Mouse (Mus musculus) spleen, postnatal 10 days (tissue): ENCODE data around the gene Limch1.

Source experiments
- DNase-seq, 2 experiments: peaks; one replicate each; pipeline ENCODE4 v3.0.0; 2021 to 2022; ENCODE audit warnings: low spot score in 2 of 2

The Limch1 gene

DNA sequence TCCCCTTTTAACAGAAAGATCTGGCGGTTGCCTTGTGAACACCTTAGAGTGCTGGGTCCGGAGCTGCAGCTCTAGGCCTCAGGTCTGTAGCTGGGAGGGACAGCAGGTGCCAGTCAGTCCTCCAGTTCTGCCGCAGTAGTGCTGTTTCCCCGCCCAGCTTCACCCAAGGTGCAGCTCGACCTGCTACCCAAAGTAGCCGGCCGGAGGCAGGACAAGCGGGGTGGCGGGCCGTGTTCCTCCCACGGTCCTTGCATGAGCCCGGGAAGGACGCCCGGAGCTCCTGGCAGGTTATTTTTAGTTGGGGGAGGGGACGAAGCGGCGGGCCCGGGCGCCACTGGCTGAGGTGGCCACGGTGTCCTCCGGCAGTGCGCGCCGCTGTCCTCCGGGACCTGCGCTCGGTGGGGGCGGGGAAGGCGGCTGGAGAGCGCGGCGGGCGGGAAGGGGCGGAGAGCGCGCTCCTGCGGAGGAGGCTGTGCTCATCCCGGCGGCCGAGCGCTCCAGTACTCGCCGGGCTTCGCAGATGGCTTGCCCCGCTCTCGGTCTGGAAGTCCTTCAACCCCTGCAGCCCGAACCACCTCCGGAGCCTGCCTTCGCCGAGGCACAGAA is at the start of gene Limch1:
TSS of gene Limch1 (plus strand) at position 438 of the 606 bp plus-strand sequence.
- DNase-seq, result peak in 1 of 2 experiments; percentile 21

DNA sequence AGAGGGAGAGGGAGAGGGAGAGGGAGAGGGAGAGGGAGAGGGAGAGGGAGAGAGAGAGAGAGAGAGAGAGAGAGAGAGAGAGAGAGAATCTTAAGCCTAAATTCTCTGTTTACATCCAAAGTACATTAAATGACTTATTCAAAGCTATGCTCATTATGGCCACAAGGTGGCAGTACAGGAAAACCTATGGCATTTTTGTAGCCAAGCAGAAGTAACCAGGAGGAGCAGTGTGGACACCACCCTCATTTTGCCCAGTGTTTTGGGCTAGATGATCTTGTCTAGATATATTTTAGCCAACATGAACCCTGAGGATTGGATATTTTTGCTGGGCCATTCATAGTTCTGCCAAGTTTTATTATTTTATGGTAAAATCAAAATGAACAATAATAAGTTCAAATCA is 48.5 kb upstream of the Limch1 start:
- peak in 1 of 2 experiments; percentile 43 for DNase-seq

DNA sequence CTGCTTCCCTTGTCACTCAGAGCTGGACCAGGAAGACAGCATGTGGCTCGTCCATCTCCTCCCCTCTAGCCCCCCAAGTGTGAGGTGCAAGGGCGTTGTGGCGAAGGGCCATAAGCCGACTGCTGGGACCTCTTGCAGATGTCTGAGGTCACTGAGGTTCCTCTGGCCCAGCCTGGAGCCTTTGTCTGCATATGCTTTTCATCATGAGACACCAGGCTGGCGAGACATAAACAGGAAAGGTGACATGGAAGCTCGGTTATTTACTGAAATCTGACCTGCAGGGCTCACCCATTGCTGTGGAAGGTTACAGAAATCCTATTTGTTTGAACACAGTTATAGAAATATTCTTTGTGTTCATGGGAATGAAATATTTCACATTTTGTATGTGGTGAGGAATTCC is 45.7 kb upstream of the Limch1 start:
- DNase-seq, result no peak

DNA sequence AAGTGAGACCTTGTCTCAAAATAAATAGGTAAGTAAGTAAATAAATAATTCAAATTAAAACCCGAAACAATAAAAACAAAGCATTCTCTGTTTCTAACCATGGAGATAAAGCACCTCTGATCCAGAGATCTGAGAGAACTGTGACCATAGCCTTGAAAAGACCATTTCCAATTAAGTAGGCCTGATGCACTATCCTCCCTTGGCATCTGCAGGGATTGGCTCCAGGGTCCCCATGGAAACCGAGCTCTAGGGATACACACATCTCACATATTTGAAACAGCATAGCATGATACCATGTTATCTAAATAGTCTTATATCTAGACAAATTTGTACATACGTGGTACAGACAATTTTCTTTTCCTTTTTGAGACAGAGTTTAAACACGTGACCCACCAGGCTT is 43.7 kb upstream of the Limch1 start:
- DNase-seq, result no peak

DNA sequence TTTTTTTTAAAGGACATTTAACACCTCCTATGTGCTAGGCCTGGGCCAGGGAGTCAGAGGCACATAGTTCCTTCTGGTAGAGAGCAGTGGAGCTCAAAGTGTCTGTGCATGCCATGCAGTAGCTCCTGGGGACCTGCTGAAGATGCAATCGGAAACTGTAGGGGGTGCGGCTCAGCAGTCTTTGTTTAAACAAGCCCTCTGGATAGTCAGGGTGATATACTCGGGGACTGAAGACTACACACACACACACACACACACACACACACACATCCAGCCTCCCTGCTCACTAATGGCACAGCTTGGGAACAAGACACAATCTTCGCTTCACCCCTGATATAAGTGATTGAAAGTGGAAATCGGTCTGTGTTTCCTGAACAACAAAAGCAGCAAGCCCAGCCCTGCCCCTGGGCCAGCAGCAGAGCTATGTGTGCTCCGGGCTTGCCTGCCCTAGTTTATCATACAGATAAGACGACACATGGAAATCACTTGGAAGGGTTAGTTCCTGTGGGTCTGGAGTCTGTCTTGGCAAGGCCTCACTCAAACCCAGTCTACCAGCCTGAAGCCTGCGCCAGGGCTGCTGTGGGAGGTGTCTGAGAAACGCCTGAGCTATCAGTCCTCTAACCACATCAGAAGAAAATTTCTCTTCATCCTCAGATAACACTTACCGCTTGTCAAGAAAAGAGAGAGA is 42.2 kb upstream of the Limch1 start:
- DNase-seq, result no peak

DNA sequence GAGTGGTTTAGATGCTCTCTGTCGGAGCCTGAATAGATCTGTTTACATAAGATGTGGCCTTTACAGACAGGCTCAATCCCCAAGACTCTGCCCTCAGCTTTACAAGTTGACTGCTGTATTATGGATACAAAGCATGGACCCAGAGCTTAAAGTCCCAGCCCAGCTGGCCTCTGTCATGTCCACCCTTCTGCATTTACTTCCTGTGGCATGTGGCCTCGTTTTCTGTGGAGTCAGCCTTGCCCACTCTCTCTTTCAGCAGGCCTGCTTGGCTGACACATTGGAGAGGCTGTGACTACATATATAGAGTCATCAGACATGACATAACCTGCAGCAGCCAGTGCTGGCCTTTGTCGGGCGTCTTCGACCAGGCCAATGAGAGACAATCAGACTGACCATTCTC is 37.8 kb upstream of the Limch1 start:
- DNase-seq, result no peak

- DNase-seq, result no peak
These were observed 35.1 kb upstream of the Limch1 start for GRCm38 (mm10) chr5:66710445-66711019.

DNA sequence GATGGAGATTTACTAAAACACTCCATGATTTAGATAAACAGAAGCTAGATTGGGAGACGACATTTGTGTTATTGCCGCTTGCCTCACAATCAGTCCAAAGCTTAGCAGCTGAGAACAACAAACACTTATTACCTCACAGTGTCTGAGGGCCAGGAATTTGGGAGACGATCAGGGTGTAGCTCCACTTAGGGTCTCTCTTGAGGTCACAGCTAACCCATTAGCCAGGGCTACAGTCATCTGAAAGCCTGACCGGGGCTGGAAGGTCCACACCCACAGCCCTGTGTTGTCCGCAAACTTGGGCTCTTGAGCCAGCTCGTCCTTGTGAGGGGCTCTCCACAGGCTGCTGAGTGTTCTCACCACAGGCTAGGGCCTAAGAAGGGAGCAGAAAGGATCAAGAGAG is 32.8 kb upstream of the Limch1 start:
- no peak for DNase-seq

GRCm38 (mm10) chr5:66715498-66715931 is 30.1 kb upstream of the Limch1 start:
- no peak for DNase-seq

GRCm38 (mm10) chr5:66717931-66718330 is 27.7 kb upstream of the Limch1 start:
- no peak for DNase-seq

DNA sequence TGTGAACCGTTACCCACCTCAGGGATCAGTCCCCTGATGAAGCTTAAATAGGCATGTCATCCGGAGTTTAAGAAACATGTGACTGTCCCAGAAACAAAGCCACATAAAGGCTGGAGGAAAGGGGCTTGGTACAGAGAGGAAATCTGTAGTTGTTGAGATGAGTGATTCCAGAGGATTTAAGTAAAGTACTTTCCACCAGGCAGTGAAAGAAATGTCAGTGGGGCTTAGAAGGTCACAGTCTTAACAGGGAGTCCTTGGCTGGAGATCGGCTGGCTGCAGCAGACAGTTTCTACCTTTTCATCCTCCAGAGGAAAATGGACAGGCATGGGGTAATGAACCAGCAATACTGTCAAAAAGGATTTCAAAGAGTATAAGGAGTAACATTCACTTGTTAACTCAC is 27.2 kb upstream of the Limch1 start:
- DNase-seq, result no peak

DNA sequence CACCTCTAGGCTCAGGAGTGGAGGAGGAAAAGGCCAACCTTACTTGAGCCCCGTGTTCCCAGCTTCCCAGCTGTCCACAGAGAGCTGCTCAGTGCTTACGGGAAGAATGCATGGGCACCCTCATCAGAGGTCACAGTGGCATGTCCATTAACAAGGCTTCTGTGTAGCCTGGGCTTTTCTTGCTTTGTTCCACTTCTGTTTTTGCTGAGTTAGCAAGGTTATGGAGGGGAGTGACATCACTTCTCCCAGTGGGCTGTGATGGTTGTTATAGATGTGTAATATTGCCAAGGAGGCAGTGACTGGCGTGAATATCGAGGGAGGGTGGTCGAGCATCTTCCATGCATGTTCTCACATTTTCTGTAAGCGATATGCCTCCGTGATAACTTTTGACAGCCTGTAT is 26.7 kb upstream of the Limch1 start:
- no peak for DNase-seq

- DNase-seq, result no peak
These were observed 24.7 kb upstream of the Limch1 start for GRCm38 (mm10) chr5:66720921-66721320.

- DNase-seq, result no peak
These were observed 23.0 kb upstream of the Limch1 start for GRCm38 (mm10) chr5:66722586-66722985.

GRCm38 (mm10) chr5:66723037-66723436 is 22.6 kb upstream of the Limch1 start:
- no peak for DNase-seq

- no peak for DNase-seq
These were observed 22.0 kb upstream of the Limch1 start for GRCm38 (mm10) chr5:66723626-66724025.

DNA sequence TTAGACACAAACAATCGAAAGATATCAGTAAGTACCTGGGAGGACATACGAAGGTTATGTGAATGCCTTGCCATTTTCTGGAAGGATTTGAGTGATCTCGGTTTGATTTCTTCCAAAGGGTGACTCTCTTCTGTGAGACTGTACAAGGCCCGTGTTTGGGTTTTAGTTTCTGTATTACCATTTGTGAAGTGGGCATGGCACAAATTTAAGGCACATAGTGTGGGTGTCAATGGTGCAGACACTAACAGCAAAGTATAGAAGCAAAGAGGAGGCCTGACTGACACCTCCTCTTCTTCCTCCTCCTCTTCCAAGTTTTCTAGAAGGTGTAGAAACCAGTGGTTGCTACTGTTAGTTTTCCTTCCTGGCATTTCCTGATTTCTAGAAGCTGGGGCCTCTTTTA is 16.3 kb upstream of the Limch1 start:
- DNase-seq, result no peak

GRCm38 (mm10) chr5:66730621-66731301 is 14.9 kb upstream of the Limch1 start:
- DNase-seq, result no peak

- no peak for DNase-seq
These were observed 14.3 kb upstream of the Limch1 start for GRCm38 (mm10) chr5:66731302-66731697.

- no peak for DNase-seq
These were observed 12.1 kb upstream of the Limch1 start for GRCm38 (mm10) chr5:66733556-66733955.

GRCm38 (mm10) chr5:66739376-66739775 is 6.3 kb upstream of the Limch1 start:
- DNase-seq, result no peak

DNA sequence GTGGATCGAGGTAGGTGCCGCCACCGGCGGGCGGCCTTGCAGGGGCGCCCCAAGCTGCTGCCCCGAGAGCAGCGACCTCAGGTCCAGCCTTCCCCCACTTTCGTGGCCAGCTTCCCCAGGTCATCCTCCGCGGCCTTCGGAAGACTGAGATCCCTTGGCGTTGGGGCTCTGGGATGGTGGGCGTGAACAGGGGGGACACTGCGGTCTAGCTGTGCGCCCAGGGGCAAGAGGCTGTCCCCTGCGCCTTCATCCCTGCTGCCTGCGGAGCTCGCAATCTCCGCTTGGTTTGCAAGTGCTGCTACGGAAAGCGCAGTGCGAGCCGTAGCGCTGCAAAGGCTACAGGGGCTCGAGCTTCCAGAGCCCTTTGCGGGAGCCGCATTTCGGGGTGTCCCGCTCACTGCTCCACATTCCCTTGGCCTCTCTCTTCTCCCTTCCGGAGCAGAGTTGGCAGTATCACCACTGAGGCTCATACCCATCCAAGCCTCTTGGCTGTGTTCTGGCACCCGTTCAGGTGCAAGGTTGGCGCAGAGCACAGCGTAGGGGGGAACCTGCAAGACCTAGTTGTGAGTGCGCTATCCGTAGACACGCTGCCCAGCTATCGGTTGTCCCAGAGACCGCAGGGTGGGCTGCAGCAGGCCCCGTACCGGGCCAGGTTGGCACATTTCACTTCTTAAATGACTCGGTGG is 512 bp downstream of the Limch1 start:
- DNase-seq, result no peak
